ENCODE assay signal across 7 mouse cellular contexts in the genomic region with DNA sequence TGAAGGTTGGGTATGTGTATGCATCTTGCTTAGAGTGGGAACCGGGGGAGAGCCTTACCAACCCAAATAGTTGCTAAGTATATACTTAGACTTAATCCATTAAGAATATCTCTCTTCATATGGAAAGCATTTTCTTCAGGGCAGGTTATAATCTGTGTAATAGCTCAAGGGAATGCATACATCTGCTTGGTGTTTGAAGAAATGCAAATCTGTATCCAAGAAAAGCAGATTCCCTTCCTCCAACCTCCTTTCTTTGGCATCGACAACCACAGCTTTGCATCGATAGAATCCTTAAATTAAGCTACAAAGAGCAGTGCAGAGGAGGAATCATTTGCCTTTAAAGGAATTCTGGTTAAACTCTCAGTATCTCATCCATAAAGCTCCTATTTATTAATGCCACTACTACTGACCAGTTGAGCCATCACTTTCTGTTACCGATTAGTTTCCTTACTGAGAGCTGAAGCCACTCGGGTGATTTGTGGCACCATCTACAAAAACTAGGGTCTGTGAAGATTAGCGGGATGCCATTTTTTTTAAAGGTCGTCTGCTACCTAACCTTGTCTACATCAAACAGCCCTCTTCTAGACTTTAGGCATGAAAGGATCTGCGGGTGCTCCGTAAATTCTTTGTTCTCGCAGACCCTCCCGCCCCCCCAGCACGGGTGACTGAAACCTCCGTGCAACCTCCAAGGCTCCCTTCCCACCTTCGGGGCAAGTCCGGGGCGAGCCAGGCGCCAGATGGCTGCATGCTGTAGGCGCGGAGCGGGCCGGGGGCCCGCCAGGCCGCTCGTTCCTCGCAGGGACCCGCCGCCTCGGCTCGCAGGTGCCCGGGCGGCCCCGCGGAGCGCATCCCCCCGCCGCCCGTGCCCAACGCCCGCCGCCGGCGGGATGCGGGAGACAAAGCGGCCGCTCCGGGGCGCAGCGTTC. TPM values are rescaled to one million over a fixed set of nuclear protein-coding genes. Genes with fewer than 3 reads are reported as not detected.
DNase-seq lines count a peak whose midpoint lies in the region; ATAC-seq and TF ChIP-seq lines count a peak whose summit lies in the region.

No protein-coding gene starts in this region.

- H3K9ac ChIP-seq in ES-Bruce4 (ENCODE audit: low read depth, poor library complexity, severe bottlenecking), result peak overlapping the region; percentile 99
- H3K9ac ChIP-seq in limb, embryonic 13.5 days, result peak overlapping the region; percentile 99
- peak overlapping the region; percentile 96 for H3K9ac ChIP-seq in midbrain, postnatal 0 days (replicated peaks; ENCODE audit: low read length, poor library complexity, severe bottlenecking)

- DNase-seq in adrenal gland, adult (ENCODE audit: inconsistent age in 2 of 2, low spot score in 1 of 2), result peak; percentile 50 to 81
- peak; percentile 62 for DNase-seq in embryo, embryonic 11 days
- peak; percentile 48 for DNase-seq in heart, postnatal 4 days
- peak; percentile 39 for DNase-seq in midbrain, postnatal 0 days (ENCODE audit: low spot score)
- DNase-seq in thymus, postnatal 0 days (ENCODE audit: low spot score), result peak; percentile 57

- peak; percentile 14; the same call in 1 of the 2 replicates for ATAC-seq in limb, embryonic 13.5 days (ENCODE audit: low FRiP score, low read depth)
- peak; percentile 29 for ATAC-seq in midbrain, postnatal 0 days (ENCODE audit: low FRiP score)

- TF ChIP-seq POLR2A in ES-Bruce4 (IDR thresholded peaks at IDR 0.05; ENCODE audit: insufficient read depth, low read length), result no peak

- H3K27me3 ChIP-seq in ES-Bruce4 (ENCODE audit: control insufficient read depth, insufficient read depth, low read length, poor library complexity, severe bottlenecking), result no peaks in the 10 kb centered on the region
- H3K27me3 ChIP-seq in limb, embryonic 13.5 days, result no peaks in the 10 kb centered on the region
- H3K27me3 ChIP-seq in midbrain, postnatal 0 days (ENCODE audit: insufficient read depth, low read length), result no peaks in the 10 kb centered on the region

- peaks cover 21% of the 10 kb centered on the region for H3K36me3 ChIP-seq in ES-Bruce4 (ENCODE audit: control insufficient read depth, insufficient read depth, low read length, poor library complexity, severe bottlenecking)
- H3K36me3 ChIP-seq in limb, embryonic 13.5 days, result peaks cover 35% of the 10 kb centered on the region
- H3K36me3 ChIP-seq in midbrain, postnatal 0 days (ENCODE audit: insufficient read depth, low read length), result peaks cover 9% of the 10 kb centered on the region

- no peaks in the 10 kb centered on the region for H3K9me3 ChIP-seq in ES-Bruce4 (replicated peaks; ENCODE audit: control insufficient read depth, insufficient read depth, low read length, poor library complexity, severe bottlenecking)
- no peaks in the 10 kb centered on the region for H3K9me3 ChIP-seq in limb, embryonic 13.5 days
- no peaks in the 10 kb centered on the region for H3K9me3 ChIP-seq in midbrain, postnatal 0 days (ENCODE audit: low read length)

- WGBS in limb, embryonic 13.5 days, result under 1% methylated on average over 48 of the region's 48 CpGs
- under 1% methylated on average over 26 of the region's 48 CpGs for WGBS in midbrain, postnatal 0 days

- peaks cover 9% of the 10 kb centered on the region for H3K4me1 ChIP-seq in ES-Bruce4 (ENCODE audit: control insufficient read depth, insufficient read depth, low read length)
- H3K4me1 ChIP-seq in limb, embryonic 13.5 days, result peaks cover 40% of the 10 kb centered on the region
- peaks cover 9% of the 10 kb centered on the region; the same call in 1 of the 2 replicates for H3K4me1 ChIP-seq in midbrain, postnatal 0 days (ENCODE audit: insufficient read depth, low read length)

- no peak for TF ChIP-seq CTCF in ES-Bruce4 (IDR thresholded peaks at IDR 0.05; ENCODE audit: low read depth, low read length)
- no peak for TF ChIP-seq CTCF in midbrain, postnatal 0 days (IDR thresholded peaks at IDR 0.05)

- peak overlapping the region; percentile 75 for H3K4me2 ChIP-seq in limb, embryonic 13.5 days (replicated peaks)
- peak overlapping the region; percentile 63 for H3K4me2 ChIP-seq in midbrain, postnatal 0 days (ENCODE audit: low read depth, low read length, poor library complexity, severe bottlenecking)

- TF ChIP-seq EP300 in ES-Bruce4 (IDR thresholded peaks at IDR 0.05; ENCODE audit: insufficient read depth, low read depth, low read length), result no peak

- H3K4me3 ChIP-seq in ES-Bruce4 (ENCODE audit: low read depth, low read length), result peak overlapping the region; percentile 79
- peak overlapping the region; percentile 90 for H3K4me3 ChIP-seq in limb, embryonic 13.5 days
- H3K4me3 ChIP-seq in midbrain, postnatal 0 days (ENCODE audit: low read depth, low read length), result peak overlapping the region; percentile 90

- peak overlapping the region; percentile 51 for H3K27ac ChIP-seq in ES-Bruce4 (ENCODE audit: insufficient read depth, low read length)
- H3K27ac ChIP-seq in limb, embryonic 13.5 days, result peak overlapping the region; percentile 100
- H3K27ac ChIP-seq in midbrain, postnatal 0 days (ENCODE audit: low read depth, low read length), result peak overlapping the region; percentile 97

RNA-seq across cellular contexts. Expression of gene Nfyb, which starts 0.9 kb away (rescaled TPM):
- polyA plus RNA-seq in ES-Bruce4 (2011; ENCODE audit: insufficient read depth, insufficient read length, low read depth, missing spikeins), result 101 and 114 TPM in 2 replicates
- 10 to 100 TPM; 23.2 to 24.9 TPM for total RNA-seq in heart, postnatal 4 days (2021)
- polyA plus RNA-seq in limb, embryonic 13.5 days (2015; fragmentation: Nextera tagmentation; extraction: Ambion mirVana), result 53.4 and 60.5 TPM in 2 replicates
- 40.8 and 44.0 TPM in 2 replicates for total RNA-seq in midbrain, postnatal 0 days (2014; rRNA removed)
- polyA plus RNA-seq in midbrain, postnatal 0 days (2015; fragmentation: Nextera tagmentation; extraction: Ambion mirVana), result 24.1 and 26.5 TPM in 2 replicates
- 76.8 and 79.5 TPM in 2 replicates for polyA plus RNA-seq in thymus, postnatal 0 days (2015; fragmentation: Nextera tagmentation; extraction: Ambion mirVana)

Comparison
In these comparisons a context has a peak if more than half of its experiments do, and no peak if none do; other contexts are left out.
1. Peak in every context shown above with its lines: DNase-seq, ATAC-seq, H3K4me3 ChIP-seq and H3K27ac ChIP-seq.